In genomic region chr14:68718846-68719245, GRCm38 (mm10) we compare ENCODE assay signal across 32 mouse cellular contexts.
A peak's percentile ranks its signal among the peaks of the same experiment; 100 is the strongest.
DNase-seq lines count a peak whose midpoint lies in the region; ATAC-seq lines count a peak whose summit lies in the region.
"Had no signal": no experiment of that assay in that cellular context is flagged by ENCODE, and none has a peak within 500 bp of the region (broad histone marks: within the 10 kb centered on the region; RNA-seq: fewer than 3 reads in every experiment).

No protein-coding gene starts in this region.

- H3K27me3 ChIP-seq in embryonic facial prominence, embryonic 10.5 days (replicated peaks; ENCODE audit: low read depth, poor library complexity, severe bottlenecking): no peaks in the 10 kb centered on the region
- H3K27me3 ChIP-seq: hindbrain, embryonic 15.5 days; liver, embryonic 12.5 days; megakaryocyte, embryonic 14.5 days; midbrain, embryonic 12.5 days; neural tube, embryonic 12.5 days had no signal

- H3K27ac ChIP-seq in embryonic facial prominence, embryonic 10.5 days (replicated peaks): no peak overlapping the region
- H3K27ac ChIP-seq: forebrain, embryonic 10.5 days; hindbrain, embryonic 10.5 days; hindbrain, embryonic 15.5 days; layer of hippocampus, adult 2 months; left cerebral cortex, adult 2 months; liver, embryonic 12.5 days; midbrain, embryonic 12.5 days; neural tube, embryonic 12.5 days; stomach, postnatal 0 days had no signal

- H3K4me1 ChIP-seq in embryonic facial prominence, embryonic 10.5 days: no peaks in the 10 kb centered on the region
- H3K4me1 ChIP-seq: forebrain, embryonic 10.5 days; hindbrain, embryonic 10.5 days; hindbrain, embryonic 15.5 days; liver, embryonic 12.5 days; megakaryocyte, embryonic 14.5 days; midbrain, embryonic 12.5 days; neural tube, embryonic 12.5 days had no signal

- H3K4me3 ChIP-seq in embryonic facial prominence, embryonic 10.5 days: no peak overlapping the region
- H3K4me3 ChIP-seq: forebrain, embryonic 10.5 days; hindbrain, embryonic 10.5 days; hindbrain, embryonic 15.5 days; layer of hippocampus, adult 2 months; left cerebral cortex, adult 2 months; liver, embryonic 12.5 days; megakaryocyte, embryonic 14.5 days; midbrain, embryonic 12.5 days; myocyte; neural tube, embryonic 12.5 days had no signal

- no peaks in the 10 kb centered on the region for H3K36me3 ChIP-seq in embryonic facial prominence, embryonic 10.5 days (replicated peaks)
- H3K36me3 ChIP-seq: forebrain, embryonic 10.5 days; G1E; hindbrain, embryonic 10.5 days; hindbrain, embryonic 15.5 days; liver, embryonic 12.5 days; midbrain, embryonic 12.5 days; neural tube, embryonic 12.5 days had no signal

- no peak for ATAC-seq in CD4-positive, CD25-positive, alpha-beta regulatory T cell, adult 4 months
- ATAC-seq: forebrain, postnatal 0 days; liver, embryonic 12.5 days; liver, postnatal 0 days; Patski had no signal

- no peaks in the 10 kb centered on the region for H3K9me3 ChIP-seq in embryonic facial prominence, embryonic 10.5 days
- H3K9me3 ChIP-seq: forebrain, embryonic 10.5 days; hindbrain, embryonic 10.5 days; hindbrain, embryonic 15.5 days; liver, embryonic 12.5 days; midbrain, embryonic 12.5 days; neural tube, embryonic 12.5 days had no signal

- 93% methylated on average over 6 of the region's 6 CpGs for WGBS in embryonic facial prominence, embryonic 10.5 days

- peak; percentile 16 to 21 for DNase-seq in cerebellum, postnatal 10 days
- no peak for DNase-seq in cerebellum, adult 9-11 months
- peak; percentile 73 for DNase-seq in 3T3-L1 (ENCODE audit: low read depth, low spot score)
- DNase-seq in NIH3T3 (ENCODE audit: low read depth): peak; percentile 75
- DNase-seq in fibroblast of lung, adult 2 months (ENCODE audit: low read depth): peak; percentile 72
- DNase-seq in embryonic facial prominence, embryonic 10.5 days (ENCODE audit: low spot score): no peak
- DNase-seq: B cell, adult 2 months; cerebellum, adult 11-12 months; cerebellum, postnatal 14 days; forebrain, postnatal 0 days; heart, postnatal 14 days; kidney, adult 2 months; kidney, postnatal 36 days; liver, postnatal 0 days; right cerebral cortex, adult 18-20 months; right cerebral cortex, postnatal 4 days; thymus, adult 18-20 months; thymus, postnatal 25 days had no signal

Comparison
In these comparisons a context has a peak if more than half of its experiments do, and no peak if none do; other contexts are left out.
1. DNase-seq: peak in cerebellum, postnatal 10 days (2 of 2), 3T3-L1 (single experiment), NIH3T3 (single experiment) and fibroblast of lung, adult 2 months (single experiment); none in cerebellum, adult 9-11 months (single experiment) and embryonic facial prominence, embryonic 10.5 days (single experiment).